Mouse (Mus musculus) kidney, postnatal 10 days (tissue): Measurements from ENCODE around the gene Ehbp1.
A peak's percentile ranks its signal among the peaks of the same experiment; 100 is the strongest.

Experiments used
- DNase-seq: peaks from one replicate; pipeline ENCODE4 v3.0.0; 2021; ENCODE audit warnings: mixed read lengths

The Ehbp1 gene

DNA sequence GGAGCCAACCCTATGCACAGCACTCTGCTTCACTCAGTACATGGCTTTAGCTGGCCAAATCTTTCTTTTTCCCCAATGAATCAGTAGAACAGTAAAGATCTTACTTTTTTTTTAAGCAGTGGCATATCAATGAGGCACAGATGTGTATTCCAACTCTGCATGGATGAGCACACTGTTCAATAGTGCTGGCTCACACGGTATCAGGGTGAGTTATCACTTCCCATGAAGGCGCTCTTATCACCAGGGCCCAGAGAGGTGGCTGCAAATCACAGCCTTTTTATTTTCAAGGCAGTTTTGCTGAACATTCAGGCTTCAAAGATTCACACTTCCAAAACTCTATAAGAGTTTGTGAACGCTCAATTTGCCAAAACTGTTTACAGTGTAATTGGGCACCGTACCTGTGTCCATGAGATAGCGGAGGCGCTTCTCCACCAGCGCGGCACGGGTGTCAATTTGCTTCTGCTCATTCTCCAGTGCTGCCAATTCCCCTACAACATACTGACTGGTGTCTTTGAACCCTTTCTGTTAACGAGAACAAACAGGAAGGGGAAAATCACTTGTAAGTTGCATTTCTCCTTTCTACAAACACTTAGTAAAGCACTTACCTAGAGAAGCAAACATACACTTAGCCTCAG, 288.9 kb downstream of the Ehbp1 start:
- no peak for DNase-seq

DNA sequence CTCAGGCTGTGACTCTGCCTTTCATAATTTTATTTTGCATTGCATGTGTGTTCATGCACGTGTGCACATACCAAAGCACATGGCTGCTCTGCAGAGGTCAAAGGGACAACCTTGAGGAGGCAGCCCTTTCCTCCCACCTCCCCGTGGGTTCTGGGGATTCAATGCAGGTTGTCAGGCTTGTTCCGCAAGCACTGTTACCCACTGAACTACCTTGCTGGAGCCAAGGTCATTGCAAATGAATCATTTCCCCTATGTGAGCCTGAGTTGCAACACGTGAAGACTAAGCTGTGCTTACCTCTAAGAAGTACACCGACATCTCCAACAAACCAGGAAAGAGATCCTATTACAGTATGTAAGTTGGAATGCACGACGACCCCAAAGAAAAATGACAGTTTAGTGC, 291.2 kb downstream of the Ehbp1 start:
- peak; percentile 15 for DNase-seq

DNA sequence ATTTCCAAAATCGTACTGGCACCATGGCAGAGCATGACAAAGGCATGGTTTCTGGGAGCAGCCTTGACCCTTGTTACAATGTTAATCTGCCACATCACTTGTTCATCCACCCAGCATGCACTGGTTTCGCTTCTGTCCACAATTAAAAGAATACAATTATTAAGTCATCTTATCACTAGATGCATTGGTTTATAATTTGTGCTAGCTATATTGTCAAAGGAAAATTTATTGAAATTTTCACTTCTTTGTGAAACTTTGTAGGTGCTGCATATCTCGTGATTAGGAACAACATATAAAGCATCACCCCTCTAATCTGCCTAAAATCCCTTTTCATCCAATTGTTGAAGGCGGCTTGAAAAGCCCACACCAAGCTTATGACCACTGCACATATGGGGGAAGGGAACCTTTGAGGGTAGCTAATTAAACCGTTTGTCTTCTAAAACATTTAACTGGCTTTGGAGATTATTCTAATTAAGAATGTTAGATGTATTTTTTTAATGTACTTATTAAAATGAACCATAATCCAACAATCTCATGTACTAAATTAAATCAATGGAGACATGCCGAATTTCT, 302.2 kb downstream of the Ehbp1 start:
- DNase-seq, result no peak

DNA sequence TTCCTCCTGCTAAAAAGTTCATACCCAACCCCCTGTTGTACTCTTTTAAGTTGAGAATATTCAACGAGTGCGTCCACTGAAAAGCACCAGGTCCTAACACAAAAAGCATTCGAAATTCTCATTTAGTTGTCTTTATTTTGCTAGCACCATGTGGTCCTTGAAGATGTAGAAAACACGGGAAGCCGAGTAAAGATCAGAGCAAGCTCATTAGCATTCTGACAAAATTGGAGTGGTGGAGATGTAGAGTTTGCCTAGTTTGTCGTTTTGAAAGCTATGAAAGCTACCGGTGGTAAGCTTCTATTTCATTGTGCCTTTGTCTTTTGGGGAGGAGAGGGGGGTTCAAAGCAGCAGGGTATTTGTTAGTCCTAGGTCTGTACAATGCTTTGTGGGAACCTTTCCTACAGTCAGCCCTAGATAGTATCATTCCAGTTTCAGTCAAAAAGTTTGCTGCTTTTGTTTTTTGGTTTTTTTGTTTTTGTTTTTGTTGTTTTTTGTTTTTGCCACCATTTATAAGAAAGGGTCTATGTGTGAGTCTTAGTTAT, 307.5 kb downstream of the Ehbp1 start:
- DNase-seq, result no peak

DNA sequence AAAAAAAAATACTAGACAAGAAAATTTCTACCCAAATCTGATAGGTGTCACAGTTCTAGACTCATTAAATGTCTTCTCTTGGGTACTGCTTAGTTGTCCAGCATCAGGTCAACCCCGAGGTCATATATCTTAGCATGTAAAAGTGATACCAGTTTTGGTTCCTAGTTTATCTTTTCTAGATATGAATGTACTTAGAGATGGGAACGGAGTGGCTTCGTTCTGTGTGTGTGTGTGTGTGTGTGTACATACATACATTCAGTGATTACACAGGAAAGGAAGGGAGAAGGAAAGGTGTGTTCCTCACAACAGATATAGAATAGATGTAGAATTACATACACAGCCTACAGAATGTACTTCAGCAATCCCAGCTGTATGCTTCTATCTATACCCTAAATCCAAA, 308.5 kb downstream of the Ehbp1 start:
- DNase-seq, result no peak

DNA sequence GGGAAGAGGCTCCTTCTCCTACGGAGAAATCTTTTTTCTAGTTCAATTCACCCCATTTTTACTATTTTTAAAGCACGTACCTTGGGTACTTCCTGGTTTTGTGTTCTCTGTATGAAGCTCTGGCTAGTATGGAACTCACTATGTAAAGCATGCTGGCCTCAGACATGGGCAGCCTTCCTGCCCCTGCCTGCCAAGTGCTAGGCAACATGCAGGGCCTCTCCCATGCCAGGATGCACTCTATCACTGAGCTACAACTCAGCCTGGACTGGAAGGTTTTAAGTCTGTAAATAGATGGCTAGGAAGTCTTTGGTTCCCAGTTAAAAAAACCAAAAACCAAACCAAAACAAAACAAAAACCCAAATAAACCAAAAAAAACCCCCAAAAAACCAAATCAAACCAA, 321.5 kb downstream of the Ehbp1 start:
- DNase-seq, result no peak

DNA sequence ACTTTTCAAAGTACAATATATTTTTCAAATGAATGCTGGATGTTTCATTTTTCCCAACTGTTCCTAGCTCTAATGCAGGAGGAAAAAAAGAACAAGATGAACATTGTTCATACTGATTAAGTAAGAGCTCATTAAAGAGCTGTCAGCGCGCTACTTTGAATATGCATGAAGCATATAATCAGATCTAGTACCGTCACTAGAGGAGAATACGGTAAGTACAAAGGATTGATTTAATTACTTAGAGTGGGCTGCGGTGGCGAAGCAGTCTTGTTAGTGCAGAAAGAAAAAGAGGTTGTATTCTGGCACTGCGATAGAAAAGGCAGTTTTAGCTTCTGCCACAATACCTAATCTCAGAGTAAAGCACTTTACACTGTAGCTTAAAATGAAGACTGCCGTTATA, 324.6 kb downstream of the Ehbp1 start:
- no peak for DNase-seq

DNA sequence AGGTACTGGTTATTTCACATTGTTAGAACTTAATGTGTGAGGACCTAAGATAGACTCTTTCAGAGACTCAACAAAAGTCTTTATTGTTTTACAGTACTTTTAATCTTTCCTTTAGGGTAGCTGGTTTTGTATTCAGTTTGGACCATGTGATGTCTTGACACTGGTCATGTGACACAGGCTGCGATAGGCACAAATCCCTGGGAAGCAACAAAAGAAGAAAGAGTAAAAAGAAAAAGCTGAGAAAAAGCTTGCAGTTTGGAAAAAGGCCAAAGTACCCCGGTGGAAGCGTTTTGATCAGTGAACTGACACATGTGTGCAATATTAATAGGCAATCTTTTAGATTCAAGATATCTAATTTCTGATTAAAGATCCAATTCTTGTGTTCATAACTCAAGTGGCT, 325.8 kb downstream of the Ehbp1 start:
- DNase-seq, result no peak

DNA sequence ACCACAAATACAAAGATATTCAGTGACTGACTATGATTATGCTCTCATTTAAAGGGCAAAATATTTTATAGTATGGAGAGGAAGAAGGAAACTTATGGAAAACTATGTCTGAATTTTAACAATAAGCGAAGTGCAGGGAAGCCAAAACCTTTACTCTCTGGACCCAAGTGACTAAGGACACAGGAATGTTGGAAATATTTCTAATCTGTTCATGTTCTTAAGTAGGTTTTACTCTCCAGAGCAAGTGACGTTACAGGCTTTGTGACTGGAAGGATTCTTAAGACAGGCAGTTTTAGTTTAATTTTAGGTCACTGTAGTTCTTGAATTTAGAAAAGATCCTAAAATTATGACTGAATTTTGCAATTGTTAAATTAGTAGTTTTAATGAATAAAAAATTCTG, 333.3 kb downstream of the Ehbp1 start:
- no peak for DNase-seq

DNA sequence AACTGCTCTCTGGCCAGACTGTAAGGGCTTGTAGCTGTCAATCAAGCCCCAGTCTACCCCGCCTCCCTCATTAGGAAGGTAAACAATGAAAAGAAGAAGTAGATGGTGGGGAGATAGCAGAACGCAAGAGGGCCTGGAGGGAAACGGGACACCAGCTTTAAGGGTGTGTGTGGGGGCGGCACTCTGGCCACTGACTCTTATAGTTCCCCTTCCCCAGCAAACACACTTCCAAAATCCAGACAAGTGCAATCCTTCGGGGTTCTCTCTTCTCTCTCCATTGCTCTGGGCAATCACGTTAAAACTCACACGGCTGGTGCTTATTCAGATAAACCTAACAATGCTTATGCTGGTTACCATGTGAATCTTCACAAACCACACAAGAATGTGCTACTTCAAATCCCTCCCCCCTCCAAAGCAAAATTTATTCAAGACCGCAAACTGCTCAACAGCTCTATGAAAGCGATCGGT, 333.9 kb downstream of the Ehbp1 start:
- no peak for DNase-seq

DNA sequence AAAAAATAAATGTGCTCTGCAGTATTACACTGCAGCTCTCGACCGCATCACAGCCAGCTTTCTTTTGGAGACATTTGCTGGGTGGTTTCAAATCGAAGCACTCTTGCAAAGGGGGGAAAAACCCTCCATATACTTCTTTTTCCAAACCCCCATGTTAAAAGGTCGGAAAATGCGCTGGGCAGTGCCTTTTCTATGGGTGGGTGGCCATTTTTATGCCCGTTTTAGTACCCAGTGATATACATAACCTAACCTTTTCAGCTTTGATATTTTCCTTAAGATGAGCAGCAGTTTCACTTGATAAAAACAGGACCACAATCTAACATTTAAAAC, 334.3 kb downstream of the Ehbp1 start:
- DNase-seq, result no peak

DNA sequence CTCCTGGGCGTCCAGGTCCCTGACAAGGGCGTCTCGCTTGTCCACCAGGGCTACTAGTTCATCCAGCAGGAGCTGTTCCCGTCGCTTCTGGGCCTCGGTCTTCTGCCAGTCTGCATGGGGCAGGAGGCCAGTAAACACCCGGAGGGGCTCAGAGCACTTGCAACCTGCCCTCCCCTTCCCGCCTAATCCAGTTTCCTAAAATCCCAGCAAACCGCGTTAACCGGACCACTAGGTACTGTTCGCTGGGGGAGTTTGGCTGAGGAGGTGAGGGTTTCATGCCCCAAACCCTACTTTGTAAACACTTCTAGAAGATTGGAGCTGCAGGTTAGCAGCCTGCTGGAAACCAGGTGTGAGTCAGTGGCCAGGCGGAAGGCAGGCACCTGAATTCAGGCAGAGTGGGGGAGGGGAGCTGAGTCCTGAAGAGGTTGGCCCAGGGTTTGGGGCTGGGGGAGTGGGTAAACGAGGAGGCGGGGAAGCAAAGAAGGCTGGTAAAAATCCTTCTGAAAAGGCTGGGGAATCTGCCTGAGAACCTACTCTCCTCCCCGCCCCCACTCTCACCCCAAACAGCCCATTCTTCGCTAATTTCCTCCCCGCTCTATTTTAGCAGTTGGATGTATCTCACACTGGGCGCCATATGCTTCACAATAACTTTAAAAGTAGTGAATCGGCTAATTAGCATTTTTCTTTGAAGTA, 334.9 kb downstream of the Ehbp1 start:
- DNase-seq, result peak; percentile 19

DNA sequence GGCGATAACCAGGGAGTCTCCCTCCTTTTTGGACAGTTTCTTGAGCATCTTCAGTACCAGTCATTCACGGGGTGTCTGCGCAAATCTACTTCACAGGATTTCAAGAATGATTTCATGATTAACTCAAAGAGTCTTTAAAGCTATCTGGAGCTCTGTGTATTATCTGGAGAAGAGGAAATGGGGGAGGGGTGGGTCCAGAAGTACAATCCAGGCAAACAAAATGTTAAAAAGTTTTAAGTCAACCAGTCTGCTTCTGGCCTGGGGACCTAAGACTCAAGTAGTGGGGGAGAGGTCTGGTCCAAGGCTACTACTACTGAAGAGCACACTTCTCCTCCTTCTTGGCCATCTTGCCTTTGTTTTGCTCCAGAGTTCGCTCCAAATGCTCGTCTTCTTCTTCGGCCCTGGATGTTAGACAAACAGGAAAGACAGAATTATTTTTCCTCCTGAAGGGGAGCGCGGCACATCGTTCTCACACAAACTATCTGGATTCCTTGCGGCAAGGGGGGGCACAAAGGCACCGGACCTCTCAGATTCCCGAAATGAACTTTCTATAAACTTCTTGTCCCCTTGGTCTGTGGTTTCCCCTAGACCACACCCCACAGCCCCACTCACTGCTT, 335.5 kb downstream of the Ehbp1 start:
- no peak for DNase-seq

DNA sequence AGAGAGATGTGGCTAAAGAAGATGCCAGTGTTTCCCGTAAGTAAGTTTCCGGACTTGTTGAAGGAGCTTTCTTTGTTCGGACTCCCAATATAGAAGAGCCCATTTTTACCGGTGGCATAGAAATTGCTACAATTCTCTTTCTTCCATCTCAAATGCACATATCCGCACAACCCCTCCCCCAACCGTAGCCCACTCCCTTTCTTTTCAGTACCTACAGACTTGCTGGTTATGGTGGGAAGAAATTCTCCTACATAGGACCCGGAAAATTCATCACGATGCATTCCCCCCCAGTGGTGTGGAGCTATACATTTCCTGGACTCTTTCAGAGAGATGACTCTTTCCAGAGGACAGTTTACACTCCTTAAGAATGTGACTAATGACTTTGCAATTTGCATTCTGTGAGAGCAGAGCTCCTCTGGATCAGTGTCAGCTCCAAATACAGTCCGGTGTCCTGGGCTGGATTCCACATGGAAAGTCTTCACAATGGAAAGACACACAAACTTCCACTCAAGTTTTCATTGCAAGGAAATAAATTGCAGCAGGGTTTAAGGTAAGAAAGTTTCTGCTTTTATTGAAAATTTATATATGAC, 336.7 kb downstream of the Ehbp1 start:
- DNase-seq, result no peak

DNA sequence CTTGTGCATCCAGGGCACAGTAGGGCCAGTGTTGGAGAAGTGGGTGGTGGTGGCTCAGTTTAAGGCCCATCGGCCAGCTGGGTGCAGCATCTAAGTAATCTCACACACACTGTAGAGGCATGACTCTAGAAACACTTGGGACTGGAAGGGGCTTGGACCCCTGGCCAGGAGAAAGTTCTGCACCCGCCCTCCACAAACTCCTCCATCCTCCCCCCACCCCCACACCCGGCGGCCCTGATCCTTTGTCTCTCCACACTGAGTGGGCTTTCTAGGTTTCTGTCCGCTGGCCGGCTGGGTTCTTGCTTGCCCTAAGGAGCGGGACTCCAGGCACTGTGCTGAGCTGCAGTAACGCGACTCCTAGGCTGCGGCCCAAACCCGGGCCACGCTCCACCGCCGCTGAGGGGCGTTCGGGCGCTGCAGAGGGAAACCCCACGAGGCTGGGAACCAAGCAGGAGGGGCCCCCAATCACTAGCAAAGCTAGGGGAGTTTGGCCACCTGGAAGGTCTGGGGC, 337.7 kb downstream of the Ehbp1 start:
- peak; percentile 48 for DNase-seq

DNA sequence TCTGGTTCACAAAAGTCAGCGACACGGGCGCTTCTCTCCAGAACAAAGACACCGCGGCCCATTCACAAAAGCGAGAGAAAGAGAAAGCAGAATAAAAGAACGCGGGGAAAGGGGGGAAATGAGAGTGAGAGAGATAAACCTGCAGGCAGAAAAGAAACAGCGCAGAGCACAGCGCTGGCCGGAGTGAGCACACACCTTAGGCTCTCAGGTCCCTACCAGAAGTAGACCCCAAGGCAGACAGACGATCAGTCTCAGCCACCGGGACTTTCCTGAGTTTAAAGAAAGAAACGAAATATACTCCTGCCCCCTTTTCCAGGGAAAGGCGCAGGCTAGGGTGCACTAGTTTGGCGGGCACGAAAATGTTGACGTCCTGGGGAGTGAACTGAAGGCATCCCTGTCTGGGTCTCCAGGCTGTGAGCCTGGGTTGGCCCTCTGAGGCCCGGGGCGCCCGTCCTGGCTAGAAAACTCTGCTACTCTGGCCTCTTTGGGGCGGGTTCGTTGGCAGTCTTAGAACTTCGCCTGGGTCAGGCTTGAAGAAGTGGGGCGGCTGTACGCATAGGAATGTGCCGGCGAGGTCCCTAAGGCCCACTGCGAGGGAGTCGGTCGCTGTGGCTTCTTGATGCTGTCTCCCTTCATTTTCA, 338.6 kb downstream of the Ehbp1 start:
- peak; percentile 31 for DNase-seq

DNA sequence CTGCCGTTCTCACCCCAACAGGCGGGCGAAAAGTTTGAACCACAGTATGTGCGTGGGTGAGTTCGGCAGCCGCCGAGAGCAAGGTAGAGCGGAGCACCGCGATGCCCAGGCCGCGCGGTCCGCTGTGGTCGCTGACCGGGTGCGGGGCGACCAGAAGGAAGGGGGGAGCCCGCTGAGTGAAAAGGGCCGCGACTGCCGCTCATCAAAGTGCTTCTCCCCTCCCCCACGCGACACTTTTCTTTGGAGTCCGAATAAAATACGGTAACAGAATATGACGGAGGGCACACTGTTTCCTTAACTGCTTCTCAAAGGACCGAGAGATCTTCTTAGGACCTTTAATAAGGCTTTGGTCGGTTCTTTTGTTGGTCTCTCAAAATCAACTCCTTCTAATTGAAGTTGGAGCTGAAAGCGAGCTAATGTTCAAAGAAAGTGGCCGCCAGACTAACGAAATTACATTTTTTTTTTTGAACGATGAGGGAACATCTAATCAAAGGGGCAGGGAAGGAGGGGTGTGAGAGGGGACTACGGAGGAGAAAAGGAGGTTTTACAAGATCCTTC, 339.2 kb downstream of the Ehbp1 start, which contains the start of gene Otx1:
Otx1 (minus strand) TSS at position 115 of the 558 bp plus-strand sequence.
- peak; percentile 42 for DNase-seq

DNA sequence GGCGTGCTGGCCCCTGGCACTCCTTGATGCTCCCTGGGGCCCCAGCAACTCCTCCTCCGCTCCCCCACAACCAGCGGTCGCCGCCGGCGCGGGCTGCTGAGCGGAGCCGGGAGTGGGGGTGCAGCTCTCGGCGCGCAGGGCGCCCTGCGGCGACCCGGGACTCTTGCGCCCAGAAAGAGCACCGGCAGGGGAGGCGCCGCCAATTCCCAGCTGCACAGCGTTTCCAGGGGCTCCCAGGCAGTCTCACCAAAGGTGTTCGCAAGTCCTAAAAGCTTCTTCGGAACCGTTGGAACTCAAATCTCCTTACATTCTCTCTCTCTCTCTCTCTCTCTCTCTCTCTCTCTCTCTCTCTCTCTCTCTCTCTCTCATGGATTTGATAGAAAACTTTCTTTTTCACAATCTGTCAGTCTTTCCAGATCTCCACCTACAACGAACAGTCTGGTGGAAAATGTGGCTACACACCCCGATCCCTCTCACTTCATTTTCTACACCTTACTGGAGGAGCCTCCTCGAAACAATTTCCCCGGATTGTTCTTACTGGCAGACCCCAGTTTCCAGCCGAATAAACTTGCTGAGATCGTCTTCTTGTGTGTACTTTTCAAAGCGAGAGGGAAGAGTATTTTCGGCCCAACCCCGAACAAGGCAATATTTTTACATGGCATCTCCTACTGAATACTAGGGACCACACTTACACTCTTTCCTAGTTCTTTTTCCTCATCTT, 339.9 kb downstream of the Ehbp1 start:
- no peak for DNase-seq

DNA sequence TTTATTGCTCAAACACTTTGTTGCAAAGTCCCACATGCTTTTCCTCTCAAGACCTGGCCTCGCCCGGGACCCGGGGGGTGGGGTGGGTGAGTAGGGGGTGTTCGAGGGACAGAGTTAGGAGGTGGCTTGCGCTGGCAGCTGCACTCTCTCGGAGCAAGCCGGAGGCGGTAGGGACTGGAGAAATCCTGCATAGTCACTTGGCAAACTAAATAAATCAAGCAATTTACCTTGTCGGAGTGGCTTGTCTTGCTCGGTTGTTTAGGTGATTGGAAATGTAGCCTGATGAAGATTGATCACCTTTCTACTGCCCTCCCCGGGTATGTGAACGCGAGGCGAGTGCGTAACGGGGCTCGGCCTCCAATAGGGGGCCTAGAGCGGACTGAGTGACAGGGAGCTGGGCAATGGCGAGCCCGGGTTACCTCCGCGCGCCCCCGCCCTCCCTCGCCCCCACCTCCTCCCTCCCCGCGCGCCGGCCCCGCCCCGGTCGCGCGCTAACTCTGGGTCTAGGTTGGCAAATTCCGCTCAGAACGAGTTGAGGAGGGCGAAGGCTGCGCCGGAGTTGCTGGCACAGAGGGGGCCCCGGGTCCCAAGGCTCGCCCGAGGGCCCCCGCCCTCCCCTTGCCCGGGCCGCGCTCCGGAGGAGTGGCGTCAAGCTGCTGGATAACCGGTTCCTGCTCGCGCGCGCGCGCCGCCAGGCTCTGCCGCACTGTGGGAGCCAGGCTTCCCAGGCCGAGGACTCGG, 340.6 kb downstream of the Ehbp1 start:
- peak; percentile 68 for DNase-seq

DNA sequence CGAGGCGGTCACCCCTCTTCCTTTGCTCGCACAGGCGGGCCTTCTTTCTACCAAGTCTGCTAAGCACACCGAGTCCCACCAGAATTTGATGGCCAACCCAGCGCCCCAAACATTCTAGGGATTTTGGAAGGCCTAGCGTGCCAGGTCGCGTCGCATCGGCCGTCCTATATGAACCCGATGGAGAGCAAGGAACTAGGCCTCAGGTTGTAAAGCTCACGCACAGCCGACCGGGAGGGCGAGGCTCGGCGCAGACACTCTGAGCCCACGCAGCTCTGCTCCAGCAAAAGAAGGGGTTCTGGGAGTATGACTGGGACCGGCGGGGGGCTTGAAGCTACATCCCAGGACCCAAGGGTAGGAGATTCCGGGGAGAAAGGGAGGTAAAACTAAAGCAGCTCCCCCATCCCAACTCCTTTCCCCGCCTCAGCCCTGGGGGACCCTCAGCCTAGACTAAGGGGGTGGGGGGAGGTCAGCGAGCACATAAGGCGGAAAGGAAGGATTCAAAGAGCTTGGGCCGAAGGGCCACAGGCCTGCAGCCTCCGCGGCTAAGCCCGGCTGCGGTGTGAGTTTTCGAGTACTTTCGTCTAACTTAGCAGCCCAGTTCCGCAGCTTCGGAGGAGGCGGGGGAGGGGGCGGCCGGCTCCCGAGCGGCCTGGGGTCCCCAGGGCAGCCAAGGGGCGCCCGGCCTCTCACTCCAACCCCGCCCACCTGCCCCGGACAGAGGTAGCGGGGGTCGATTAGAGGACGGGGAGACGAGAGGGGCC, 341.6 kb downstream of the Ehbp1 start:
- peak; percentile 30 for DNase-seq
